Mouse (Mus musculus): ENCODE results near the gene Unc13a.

Gene Unc13a

DNA sequence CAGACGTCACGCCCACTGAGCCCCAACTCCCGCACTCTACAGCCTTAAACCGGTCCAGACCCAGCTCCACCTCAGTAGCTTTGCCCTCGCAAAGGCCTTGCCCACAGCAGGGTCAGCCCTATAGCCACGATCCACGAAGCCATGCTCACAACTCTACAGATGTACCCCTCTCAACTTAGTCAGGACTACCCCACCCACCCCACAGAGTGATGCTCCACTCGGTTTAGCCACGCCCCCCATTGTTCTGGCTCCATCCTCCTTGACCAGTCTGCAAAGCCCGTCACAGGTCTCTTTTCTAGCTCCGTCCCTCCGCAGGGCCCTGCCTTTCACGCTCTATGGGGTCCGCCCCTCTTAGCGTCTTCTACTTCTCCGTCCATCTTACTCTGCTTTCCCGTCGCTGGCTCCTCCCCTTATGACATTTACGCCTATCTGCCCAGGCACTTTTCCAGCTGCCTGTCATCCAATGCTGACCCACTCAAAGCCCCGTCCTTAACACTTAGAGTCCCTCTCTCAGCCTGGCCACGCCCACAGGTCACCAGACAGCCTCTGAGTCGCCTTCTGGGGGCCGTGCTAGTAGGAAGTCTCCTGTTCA is 14.7 kb upstream of the Unc13a start:
- DNase-seq = peak in 1 of 2 experiments; percentile 33

DNA sequence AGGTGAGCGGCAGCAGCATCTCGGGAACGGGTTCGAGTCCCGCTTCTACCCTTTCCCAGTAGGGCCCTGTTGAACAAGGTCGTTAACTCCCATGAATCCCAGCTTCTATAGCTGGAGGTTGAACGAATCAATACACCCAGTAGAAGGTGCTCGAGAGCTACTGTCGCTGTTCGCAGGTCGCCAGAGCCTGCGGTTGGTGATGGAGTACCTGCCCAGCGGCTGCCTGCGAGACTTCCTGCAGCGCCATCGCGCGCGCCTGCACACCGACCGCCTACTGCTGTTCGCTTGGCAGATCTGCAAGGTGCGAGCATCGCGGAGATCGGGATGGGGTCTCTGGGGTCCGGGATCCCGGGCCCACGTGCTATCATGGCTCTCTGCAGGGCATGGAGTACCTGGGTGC is 14.0 kb upstream of the Unc13a start:
- no peak for DNase-seq

DNA sequence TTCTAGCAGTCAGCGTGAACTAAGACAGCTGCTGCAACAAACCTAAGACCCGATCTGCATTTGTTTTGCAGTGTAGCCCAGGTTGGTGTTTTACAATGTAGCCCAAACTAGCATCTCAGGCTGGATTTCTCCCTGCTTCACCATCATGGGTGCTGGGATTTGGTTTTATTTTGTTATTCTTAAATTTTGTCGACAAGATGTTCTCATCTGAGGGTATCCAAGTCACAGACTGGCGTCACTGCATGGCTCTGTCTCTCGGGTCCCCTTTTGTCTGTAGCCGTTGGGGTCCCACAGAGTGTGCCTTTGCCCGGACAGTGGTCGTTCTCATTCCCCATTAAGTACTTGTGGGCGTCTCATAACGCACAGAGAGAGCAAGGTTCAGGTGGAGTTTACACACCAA is 13.1 kb upstream of the Unc13a start:
- DNase-seq = no peak

DNA sequence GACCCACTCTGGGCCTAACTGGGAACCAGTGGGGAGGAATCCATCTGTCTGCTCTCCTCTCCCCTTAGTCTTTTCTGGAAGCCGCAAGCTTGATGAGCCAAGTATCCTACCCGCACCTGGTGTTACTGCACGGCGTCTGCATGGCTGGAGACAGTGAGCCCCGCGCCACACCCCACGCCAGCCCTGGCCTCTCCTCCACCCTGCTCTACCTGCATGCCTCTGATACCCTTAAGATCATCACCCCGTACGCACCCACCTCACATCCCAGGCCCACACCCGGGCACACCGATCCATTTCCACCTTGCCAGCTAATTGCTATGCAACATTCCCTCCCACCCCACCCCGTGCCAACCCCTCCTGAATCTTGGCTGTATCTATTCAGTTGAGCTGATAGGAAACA is 11.3 kb upstream of the Unc13a start:
- DNase-seq = no peak

DNA sequence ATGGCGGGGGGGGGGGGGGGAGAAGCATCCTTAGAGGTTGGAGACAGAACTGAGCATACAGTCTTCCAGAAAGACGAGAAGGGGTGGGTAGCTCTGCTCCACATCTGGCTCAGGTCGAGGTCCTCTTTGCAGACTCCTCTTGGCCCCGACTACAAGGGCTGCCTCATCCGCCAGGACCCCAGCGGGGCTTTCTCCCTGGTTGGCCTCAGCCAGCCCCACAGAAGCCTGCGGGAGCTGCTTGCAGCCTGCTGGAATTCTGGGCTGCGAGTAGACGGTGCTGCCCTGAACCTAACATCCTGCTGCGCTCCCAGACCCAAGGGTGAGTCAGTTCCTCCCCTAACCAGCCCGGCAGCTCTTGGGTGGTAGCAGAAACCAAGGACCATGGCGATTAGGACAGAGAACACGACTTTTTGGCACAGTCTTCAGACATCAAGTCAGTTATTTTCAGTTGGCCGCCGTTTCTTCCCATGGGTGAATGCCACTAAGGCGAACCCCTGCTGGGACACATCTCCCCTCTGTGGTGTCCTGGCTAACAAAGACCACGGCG is 9.9 kb upstream of the Unc13a start:
- no peak for DNase-seq

DNA sequence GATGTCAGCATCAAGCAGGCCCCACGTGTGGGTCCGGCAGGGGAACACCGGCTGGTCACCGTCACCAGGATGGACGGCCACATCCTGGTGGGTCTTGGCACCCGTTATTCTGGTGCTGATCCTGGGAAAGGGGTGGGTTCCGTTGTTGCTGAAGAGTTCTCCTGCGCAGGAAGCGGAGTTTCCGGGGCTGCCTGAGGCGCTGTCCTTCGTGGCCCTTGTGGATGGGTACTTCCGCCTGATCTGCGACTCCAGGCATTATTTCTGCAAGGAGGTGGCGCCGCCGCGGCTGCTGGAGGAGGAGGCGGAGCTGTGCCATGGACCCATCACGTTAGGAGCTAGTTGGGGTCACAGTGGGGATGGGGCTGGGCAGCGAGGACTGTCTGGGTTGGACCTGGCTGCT is 8.9 kb upstream of the Unc13a start:
- peak in 1 of 2 experiments; percentile 30 for DNase-seq

DNA sequence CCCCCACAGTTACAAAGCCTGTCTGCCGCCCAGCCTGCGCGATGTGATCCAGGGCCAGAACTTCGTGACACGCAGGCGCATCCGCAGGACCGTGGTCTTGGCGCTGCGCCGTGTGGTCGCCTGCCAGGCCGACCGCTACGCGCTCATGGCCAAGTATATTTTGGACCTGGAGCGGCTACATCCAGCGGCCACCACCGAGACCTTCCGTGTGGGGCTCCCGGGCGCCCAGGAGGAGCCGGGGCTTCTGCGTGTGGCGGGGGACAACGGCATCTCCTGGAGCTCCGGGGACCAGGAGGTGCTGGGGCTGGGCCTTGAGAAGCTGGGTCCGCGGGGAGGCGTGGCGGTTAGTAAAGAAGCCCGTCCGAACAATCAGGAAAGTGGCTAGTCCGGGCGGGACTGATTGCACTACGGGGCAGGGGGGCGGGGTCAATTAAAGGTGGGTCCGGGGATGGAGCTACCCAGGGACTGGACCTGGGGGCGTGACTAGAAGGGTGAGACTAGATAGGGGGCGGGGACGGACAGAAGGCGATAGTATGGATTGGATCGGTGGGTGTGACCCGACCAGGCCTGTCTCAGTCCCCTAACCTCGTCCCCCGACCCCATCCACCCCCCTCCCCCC is 8.1 kb upstream of the Unc13a start:
- no peak for DNase-seq

DNA sequence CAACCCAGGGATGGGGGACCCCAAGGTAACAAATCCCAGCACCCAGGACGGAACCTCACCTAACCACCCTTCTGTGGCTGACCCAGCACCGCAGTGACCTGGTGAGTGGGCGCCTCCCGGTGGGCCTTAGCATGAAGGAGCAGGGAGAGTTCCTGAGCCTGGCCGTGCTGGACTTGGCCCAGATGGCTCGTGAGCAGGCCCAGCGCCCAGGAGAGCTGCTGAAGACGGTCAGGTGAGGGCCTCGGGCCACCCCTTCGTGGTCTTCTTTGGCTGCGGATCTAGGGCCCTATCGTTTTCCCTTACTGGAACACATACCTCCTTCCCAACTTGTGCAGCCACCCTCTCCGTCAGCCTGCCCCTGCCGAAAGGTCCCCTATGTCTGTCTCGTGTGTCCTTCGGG is 7.6 kb upstream of the Unc13a start:
- DNase-seq = no peak

DNA sequence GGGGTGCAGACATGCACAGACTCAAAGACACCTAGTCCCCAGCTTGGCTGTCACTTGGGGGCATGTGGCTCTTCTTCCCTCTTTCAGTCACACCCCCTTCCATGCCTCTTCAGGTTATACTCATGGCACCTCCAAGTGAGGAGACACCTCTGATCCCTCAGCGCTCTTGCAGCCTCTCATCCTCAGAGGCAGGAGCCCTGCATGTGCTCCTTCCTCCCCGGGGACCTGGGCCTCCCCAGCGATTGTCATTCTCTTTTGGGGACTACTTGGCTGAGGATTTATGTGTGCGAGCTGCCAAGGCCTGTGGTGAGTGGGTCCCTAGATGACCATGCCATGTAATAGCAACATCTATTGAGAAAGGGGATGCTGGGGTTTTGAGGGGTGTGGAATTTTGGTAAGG is 6.7 kb upstream of the Unc13a start:
- no peak for DNase-seq

DNA sequence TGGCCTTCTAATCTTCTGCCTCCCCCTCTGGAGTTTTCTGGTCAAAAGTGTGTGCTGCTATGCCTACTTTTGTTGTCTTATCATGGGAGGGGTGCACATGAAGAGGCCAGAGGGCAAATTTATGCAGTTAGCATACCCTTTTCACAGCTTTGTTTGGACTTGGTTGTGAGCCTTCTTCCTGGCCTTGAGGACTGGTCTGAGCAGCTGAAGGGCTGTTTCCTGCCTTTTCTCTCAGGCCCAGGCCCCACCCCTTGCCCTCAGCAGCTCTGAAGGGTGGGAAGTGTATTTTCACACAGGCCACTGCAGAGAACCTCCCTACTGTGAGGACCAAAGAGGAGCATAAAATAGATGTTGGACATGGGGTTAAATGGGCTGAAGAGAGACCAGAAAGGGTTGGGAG is 6.0 kb upstream of the Unc13a start:
- peak in 1 of 2 experiments; percentile 37 for DNase-seq

DNA sequence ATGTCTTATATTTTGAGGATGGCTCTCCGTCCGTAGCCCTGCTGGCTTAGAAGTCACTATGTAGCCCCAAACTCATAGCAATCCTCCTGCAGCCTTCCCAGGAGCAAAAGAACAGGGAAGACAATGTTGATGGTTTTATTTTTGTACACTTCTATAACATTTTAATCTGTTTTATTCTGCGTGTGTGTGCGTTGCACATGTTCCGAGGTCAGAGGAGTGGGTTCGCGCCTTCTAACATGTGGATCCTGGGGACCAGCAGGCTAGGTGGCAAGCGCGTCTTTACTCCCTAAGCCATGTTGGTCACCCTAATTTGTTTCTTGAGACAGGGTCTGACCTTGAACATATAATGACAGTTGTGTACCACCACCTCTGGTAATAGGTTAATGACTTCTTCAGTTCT is 5.2 kb upstream of the Unc13a start:
- DNase-seq = no peak

DNA sequence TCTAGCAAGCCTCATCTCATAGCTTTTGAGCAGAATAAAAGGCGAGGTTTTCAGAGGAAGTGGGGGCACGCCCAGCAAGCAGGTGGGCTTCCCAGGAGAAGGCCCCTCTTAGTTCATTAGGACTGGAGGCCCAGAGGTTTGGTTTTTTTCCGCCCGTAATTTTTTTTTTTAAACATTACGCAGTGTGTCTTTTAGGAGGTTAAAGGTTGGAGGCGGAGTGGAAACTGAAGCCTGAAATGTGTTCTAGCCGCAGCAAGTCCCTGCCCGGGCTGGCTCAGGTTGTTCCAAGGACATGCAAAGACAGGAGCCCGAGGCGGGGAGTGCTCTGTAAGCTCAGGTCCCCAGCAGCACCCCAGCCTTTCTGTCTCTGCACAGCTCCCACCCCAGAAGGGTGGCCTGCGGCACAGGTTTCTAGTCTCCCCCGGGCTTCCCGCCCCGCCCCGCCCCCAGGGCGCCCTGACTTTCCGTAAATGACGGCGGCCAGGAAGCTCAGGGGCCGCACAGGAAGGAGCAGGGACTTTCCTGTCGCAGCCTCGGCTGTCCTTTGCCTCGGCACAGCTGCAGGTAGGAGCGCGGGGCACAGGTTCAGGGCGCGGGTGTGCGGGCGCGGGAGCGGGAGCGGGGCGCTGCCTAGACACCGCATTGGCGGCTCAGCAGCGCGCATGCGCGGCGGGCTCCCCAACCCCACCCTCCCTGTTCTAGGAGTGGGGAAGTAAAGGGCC is 4.6 kb upstream of the Unc13a start, which contains the start of gene Jak3:
Gene Jak3, plus strand, starts transcription at position 277 of the 722 bp plus-strand sequence.
- DNase-seq = peak; percentile 52 to 53

DNA sequence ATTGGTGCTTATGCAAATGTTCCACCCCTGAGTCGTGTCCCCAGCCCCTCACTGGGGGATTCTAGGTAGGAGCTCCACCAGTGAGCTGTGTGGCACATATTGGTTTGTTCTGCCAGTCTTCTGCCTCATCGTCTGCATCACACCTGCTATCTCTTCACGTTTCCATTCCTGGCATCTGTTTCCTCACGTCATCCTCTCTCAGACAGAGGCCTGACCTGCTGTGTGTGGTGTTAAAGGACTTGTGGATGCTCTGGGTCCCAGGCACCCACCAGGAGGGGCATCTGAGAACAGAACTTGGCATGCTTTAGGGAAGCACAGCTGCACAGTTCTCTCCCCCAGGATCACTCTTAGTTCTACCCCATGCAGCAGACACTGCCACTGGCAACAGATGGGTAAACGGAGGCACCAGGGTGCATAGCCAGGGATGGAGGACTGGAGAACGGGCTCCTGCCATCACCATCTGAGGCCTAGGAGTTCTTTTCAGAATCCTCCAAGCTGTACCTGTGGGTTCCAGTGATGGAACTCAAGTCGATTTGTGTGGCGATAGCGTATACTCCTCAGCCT is 4.0 kb upstream of the Unc13a start:
- no peak for DNase-seq

DNA sequence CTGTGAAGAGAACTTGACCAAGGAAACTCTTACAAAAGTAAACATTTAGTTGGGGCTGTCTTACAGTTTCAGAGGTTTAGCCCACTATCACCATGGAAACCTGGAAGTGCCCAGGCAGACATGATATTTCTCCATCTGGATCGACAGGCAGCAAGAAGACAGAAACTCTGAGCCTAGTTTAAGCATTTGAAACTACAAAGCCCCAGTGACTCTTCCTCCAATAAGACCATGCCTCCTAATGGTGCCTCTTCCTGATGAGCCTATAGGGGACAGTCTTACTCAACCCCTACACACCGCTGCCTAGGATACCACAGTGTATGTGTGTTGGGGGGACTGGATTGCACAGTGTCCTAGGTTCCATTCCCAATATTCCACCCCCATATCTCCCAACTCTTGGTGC is 2.5 kb upstream of the Unc13a start:
- DNase-seq = no peak

DNA sequence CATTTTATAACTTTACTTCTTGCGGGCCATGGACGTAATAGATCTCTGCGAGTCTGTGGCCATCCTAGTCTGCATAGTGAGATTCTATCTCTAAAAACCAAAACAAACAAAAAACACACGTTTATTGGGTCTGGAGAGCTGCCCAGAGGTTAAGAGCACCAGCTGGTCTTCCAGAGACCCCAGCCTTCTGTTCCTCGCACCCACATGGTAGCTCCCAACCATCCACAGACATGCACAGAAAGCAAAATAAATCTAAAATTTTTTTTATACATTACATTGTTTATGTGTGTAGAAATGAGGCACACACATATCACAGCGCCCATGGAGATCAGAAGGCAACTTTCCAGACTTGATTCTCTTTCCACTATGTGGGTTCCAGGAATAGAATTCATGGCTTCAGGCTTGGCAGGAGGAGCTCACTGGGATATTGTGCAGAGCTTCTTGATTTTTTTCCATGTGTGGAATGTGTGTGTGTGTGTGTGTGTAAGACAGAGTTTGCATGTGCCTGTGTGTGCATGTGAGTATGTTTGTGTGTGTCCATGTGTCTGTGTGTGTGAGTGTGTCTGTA is 695 bp upstream of the Unc13a start:
- no peak for DNase-seq

DNA sequence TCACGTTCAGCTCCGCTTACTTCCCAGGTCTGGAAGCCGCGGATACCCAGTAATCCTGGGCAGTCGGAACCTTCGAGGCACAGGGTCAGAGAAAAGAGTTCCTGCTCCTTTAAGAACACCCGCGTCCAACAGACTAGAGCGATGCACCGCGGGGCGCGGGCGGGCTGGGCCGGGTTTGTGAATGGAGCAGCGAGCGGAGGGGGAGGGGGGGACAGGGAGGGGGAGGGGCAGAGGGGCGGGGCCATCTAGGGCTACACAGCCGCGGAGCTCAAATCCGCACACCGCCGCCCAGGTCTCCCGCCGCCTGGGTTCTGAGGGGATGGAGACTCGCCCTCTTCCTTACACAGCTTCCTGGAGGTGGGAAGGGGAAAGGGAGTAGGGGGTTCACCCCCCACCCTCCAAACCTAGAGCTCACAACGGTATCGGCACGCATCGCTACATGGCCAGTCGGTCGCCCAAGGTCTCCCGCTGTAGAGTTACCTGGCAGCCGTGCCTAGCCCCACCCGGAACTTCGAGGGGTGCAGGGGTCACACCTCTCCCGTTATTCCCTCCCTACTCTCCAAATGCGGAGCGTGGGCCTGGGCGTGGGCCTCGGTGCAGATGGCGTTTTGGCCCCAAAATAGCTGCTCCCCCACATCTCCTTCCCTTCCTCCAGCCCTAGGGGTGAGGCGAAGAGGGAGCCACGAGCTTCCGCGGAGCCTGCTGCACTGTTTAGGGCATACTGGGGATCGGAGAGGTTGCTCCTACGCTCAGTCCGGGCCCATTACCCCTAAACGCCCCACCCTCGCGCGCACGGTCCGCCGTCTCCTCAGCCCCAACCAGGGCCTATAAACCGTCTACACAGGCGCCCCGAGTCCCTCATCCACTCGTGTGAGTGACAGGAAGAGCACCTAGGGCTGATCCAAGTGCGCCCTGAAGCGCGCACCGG is 672 bp downstream of the Unc13a start:
- DNase-seq = no peak

DNA sequence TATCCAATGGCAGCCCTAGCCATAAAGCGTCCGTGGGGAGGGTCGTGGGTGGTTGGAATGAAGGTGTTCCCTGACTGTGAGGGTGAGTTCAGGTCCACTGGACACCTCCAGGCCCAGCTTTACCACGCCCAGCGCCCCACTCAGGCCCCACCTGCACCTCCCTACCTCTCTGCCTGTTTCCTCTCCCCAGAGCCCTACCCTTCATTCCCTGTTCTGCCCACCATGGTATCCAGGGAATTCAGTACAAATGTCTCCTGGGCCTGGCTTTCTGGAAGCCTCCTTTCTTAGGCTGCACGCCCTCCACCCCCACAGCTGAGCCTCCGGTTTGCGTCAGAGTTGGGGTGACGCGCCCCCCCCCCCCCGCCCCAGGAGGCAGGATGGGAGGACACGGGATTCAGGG is 1.4 kb downstream of the Unc13a start:
- DNase-seq = no peak

DNA sequence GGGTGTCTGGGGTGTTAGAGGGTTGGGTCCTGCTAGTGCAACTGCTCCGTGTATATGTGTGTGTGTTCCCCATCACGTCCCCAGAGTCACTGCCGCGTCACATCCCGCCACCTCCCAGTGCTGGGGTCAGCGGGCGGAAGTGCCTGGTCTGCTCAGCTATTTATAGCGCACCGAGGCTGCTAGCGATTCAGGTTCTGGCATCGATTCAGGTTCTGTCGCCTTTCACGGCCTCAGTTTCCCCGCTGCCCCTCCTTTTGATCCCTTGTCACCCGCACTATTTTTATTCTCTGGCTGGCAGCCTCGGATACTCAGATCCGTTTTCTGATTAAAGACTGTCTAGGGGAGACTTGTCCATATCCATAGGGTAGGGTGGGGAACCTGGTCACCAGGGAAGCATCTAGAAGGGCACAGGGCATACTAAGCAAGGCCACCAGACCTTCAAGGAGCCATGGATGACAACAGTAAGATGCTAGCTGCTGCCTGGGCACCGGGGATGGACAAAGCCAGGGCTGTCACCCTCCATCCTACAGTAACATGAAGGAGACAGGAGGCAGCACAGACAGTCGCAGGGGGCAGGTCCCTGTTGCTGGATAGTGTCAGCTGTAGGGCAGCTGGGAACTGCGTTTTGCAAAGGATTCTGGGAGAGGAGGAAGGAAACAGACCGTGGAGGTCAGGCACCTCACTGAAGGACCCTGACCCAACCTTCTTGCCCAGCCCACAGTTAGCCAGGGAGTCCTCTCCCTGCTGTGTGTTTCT is 3.2 kb downstream of the Unc13a start:
- peak in 1 of 2 experiments; percentile 26 for DNase-seq

DNA sequence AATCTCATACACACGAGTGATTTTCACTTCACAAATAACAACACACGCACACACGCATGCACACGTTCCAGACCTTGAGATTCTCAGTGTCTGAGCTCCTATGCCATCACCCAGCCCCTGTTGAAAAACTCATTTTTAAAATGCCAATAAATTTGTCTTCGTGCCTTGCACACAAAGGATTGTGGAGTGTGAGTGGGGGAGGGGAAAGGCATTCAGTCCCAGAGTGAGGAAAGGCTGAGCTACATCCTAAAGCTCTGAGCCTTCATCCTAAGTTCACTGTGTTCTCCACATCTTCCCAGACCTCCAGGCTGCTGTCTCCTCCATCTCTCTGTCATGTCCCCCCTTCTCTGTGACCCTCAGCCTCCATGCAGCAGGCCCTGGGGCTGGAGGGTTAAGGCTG is 4.3 kb downstream of the Unc13a start:
- no peak for DNase-seq

DNA sequence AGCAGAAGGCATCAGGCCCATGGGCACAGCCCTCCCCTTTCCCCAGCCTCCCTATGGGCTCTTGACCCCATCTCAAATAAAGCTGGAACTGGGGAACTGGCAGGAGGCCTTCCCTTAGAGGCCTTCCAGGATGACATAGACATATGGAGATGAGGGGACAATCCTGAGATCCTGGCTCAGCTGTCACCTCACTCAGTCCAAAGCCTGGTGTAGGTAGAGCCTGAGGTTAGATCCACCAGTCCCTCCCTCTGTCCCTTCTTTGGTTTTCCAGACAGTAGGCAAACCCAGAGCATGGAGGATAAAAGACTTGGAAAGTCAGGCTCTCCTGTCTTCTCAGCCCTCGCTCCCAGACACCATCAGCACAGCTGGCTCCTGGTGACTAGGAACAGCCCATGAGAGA is 4.7 kb downstream of the Unc13a start:
- no peak for DNase-seq

Measured in lung, adult 18-20 months (tissue).